Mouse (Mus musculus) limb, embryonic 14.5 days (tissue): ENCODE data around the gene Gm45837. TPM values are rescaled to one million over a fixed set of nuclear protein-coding genes. Genes with fewer than 3 reads are reported as not detected.
A peak's percentile ranks its signal among the peaks of the same experiment; 100 is the strongest.

Experiments used
- ATAC-seq: fragments of 200-750 bp; cut with Nextera tagmentation; 2 replicates; pipeline ENCODE4 v1.8.0; 2017; ENCODE audit warnings: low read depth, moderate number of reproducible peaks, moderate TSS enrichment; ENCODE audit not compliant: low FRiP score
- DNase-seq: peaks from one replicate; pipeline ENCODE4 v3.0.0-alpha.2; 2015; ENCODE audit warnings: low spot score
- H3K27ac ChIP-seq: fragments of 300-500 bp; sonication (generic); replicated peaks from 2 replicates; pipeline ENCODE4 v1.5.1; 2014; ENCODE audit warnings: low read depth, mild to moderate bottlenecking, low read length, moderate library complexity, mixed read lengths
- H3K27me3 ChIP-seq: fragments of 300-500 bp; sonication (generic); 2 replicates; pipeline ENCODE4 v1.6.1; 2014; ENCODE audit warnings: low read length, mixed read lengths; ENCODE audit not compliant: control insufficient read depth, insufficient read depth
- H3K36me3 ChIP-seq: fragments of 300-500 bp; sonication (generic); 2 replicates; pipeline ENCODE4 v1.6.1; 2014; ENCODE audit warnings: mild to moderate bottlenecking, low read length, moderate library complexity, mixed read lengths; ENCODE audit not compliant: control insufficient read depth, insufficient read depth
- H3K4me1 ChIP-seq: fragments of 300-500 bp; sonication (generic); 2 replicates; pipeline ENCODE4 v1.6.1; 2014; ENCODE audit warnings: antibody characterized with exemption, low read length, mixed read lengths; ENCODE audit not compliant: control insufficient read depth, insufficient read depth
- H3K4me2 ChIP-seq: fragments of 300-500 bp; sonication (generic); replicated peaks from 2 replicates; pipeline ENCODE4 v1.6.1; 2014; ENCODE audit warnings: low read depth, mild to moderate bottlenecking, low read length, moderate library complexity; ENCODE audit not compliant: severe bottlenecking
- H3K4me3 ChIP-seq: fragments of 300-500 bp; sonication (generic); replicated peaks from 2 replicates; pipeline ENCODE4 v1.5.1; 2014; ENCODE audit warnings: low read length
- H3K9ac ChIP-seq: fragments of 300-500 bp; sonication (generic); 2 replicates; pipeline ENCODE4 v1.6.1; 2014; ENCODE audit warnings: mild to moderate bottlenecking, low read depth, low read length, moderate library complexity; ENCODE audit not compliant: severe bottlenecking
- H3K9me3 ChIP-seq: fragments of 300-500 bp; sonication (generic); 2 replicates; pipeline ENCODE4 v1.6.1; 2016; ENCODE audit warnings: low read length; ENCODE audit not compliant: control insufficient read depth
- POLR2A ChIP-seq: fragments of 200-500 bp; IDR thresholded peaks from 2 replicates; pipeline ENCODE4 v1.8.0; 2012; ENCODE audit warnings: inconsistent platforms, mild to moderate bottlenecking, moderate library complexity, borderline replicate concordance; ENCODE audit not compliant: insufficient read depth, insufficient read length; ENCODE audit errors: extremely low read depth
- WGBS: fragments of 180-500 bp; shearing (Covaris S2); extraction: QIAGEN DNeasy Blood & Tissue Kit; methylation state at CpG from one replicate; pipeline ENCODE4 v1.1.7; 2014; 5-methylcytosine and 5-hydroxymethylcytosine counted together
- polyA plus RNA-seq, 2 experiments: library from polyadenylated mRNA; depleted of rRNA in 1 of 2; stranded (reverse) in 1 of 2; unstranded in 1 of 2; fragments of >200 nt; fragmentation: Nextera tagmentation in 1 of 2; extraction: Ambion mirVana in 1 of 2; gene quantifications; 2 replicates each; pipeline versions ENCODE4 v1.2.1 to v1.2.3; 2012 to 2014

The Gm45837 gene
- polyA plus RNA-seq, 2 experiments, result 0.41 to 7.5 TPM

DNA sequence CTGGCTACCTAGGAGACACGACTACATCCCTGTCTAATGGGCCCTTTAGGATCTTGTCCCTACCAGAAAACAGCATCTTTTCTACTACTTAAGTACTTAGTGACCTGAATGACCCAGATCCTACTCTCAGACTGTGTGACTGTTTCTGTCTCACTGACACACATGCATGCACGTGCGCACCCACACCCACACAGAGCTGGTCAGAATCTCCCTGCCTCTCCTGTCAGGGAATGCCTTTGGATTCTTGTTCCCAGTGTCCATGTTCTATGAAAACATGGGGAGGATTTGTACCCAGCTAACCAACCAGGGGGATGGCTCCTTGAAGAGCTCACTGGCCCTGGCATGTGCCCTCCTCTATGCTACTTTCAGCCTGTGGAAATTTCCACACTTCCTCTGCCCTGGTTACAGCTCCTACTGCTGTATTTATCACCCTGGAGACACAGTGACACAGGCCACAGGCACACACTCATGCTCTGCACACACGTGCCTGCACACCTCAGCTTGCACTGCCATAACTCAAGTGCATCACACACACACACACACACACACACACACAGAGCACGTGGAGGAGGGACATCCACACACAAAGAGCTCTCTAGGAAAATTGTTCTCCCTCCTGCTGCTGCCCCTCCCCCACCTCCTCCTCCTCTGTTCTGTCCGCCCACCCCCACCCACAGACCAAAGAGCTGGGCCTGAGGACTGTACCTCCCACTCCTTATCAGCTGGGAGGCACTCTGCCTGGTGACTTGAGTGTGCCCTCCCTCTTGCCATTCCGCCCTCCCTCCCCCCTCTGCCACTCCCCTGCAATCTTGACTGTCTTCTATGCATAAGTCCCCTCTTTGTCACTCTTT is 4.2 kb downstream of the Gm45837 start:
- DNase-seq (no peak), ATAC-seq (no peak)
- H3K27me3 ChIP-seq, result no peaks in the 10 kb centered on the region
- H3K4me2 ChIP-seq, result no peak overlapping the region
- 37% methylated on average over 7 of the region's 7 CpGs for WGBS
- H3K4me1 ChIP-seq, result 0 out of 2 replicates have a peak, but pooled peaks cover 5% of the 10 kb centered on the region
- no peak overlapping the region for H3K27ac ChIP-seq
- no peak for TF ChIP-seq POLR2A
- H3K9me3 ChIP-seq, result no peaks in the 10 kb centered on the region
- H3K4me3 ChIP-seq, result no peak overlapping the region
- H3K36me3 ChIP-seq, result peaks cover 18% of the 10 kb centered on the region
- peak overlapping the region; percentile 21; the same call in 1 of the 2 replicates for H3K9ac ChIP-seq

DNA sequence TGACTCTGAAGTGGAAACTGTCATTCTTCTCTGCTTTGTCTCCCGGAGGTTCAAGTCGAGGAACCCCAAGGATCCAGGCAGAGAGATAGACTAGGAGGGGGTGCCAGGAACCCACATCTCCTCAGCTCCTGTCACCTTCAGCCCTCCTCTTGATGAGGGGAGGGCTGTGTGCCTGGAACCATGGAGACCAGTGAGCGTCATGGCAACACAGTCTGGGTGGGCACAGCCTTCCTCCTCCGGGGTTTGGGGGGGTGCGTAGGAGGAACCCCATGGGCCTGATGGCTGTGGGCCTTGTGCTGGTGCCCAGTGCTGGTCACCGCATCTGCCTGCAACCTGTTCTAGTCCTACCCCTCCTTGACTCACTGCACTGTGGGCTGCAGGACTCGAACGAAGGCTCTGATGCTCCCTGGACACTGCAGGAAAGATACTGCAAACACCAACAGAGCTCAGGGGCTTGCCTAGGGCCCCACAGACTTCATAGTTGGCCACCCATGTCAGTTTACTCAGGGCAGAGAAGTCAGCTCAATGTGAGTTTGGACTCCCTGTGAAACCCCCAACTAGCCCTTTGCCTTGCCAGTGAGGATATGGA is 4.9 kb downstream of the Gm45837 start:
- DNase-seq (no peak), ATAC-seq (no peak)
- no peaks in the 10 kb centered on the region for H3K9me3 ChIP-seq
- no peaks in the 10 kb centered on the region for H3K27me3 ChIP-seq
- 0 out of 2 replicates have a peak, but pooled peaks cover 5% of the 10 kb centered on the region for H3K4me1 ChIP-seq
- TF ChIP-seq POLR2A, result no peak
- H3K4me3 ChIP-seq, result no peak overlapping the region
- H3K9ac ChIP-seq, result 0 out of 2 replicates have a peak overlapping the region, but pooled peaks have one; percentile 21
- 35% methylated on average over 8 of the region's 8 CpGs for WGBS
- H3K27ac ChIP-seq, result no peak overlapping the region
- peaks cover 18% of the 10 kb centered on the region for H3K36me3 ChIP-seq
- no peak overlapping the region for H3K4me2 ChIP-seq

DNA sequence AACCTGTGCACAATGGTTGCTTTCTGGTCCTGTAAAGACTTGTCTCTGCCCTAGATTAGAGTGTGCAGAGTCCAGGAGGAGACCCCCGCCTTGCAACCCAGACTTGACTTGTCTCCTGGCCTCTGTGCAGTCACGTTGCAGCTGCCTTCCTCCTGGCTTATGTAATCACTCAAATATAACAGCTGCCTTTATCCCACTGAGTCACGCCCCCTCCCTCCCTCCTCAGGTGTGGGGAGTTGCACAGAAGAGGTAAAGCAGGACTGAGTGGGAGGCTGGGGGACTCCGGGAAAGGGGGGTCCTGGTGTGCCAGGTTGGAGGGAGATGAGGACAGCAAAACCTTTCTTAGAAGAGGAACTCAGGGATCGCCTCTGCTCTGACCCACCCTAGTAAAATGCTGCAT is 5.7 kb downstream of the Gm45837 start:
- no peak for TF ChIP-seq POLR2A
- ATAC-seq, result peak; percentile 16; the same call in 1 of the 2 replicates

DNA sequence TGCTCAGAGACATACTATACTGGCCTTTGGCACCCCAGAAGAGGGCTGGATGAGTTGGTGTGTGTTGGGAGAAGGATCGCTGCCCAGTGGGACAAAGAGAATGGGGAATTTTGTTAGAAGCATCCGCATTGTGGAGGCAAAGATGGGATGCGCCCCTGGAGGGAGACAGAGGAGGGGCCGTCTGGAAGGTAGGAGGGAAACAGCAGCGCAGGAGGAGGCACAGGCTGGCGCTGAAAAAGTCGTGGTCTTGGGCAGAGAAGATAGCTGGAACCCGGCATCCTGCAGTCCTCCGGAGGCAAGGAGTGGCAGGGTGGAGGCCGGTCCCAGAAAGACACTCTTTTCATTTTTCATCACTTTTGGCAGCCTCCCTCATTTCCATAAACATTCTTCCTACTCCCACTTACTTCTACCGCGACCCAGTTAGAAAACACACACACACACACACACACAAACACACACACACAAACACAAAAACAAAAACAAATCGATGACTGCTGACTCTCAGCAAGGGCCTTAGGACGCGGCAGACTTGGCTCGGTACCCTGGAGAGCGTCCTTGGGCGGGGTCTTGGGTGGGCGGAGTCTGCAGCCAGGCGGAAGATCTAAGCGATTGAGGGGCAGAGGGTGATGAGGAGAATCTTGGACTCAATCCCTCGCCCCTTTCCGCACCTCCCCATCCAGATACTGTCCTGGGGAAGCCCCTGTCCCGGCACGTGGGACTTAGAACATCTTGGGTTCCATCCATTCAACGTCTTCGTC is 8.5 kb downstream of the Gm45837 start:
- DNase-seq, result no peak
- H3K27me3 ChIP-seq, result no peaks in the 10 kb centered on the region
- H3K9me3 ChIP-seq, result no peaks in the 10 kb centered on the region
- H3K4me1 ChIP-seq, result 0 out of 2 replicates have a peak, but pooled peaks cover 5% of the 10 kb centered on the region
- no peak for ATAC-seq
- no peak for TF ChIP-seq POLR2A
- no peak overlapping the region for H3K27ac ChIP-seq
- H3K36me3 ChIP-seq, result peaks cover 3% of the 10 kb centered on the region; the same call in 1 of the 2 replicates
- H3K4me2 ChIP-seq, result no peak overlapping the region
- WGBS, result 6% methylated on average over 27 of the region's 27 CpGs
- no peak overlapping the region for H3K9ac ChIP-seq
- no peak overlapping the region for H3K4me3 ChIP-seq

More for the DNA sequence above, 5.7 kb downstream of the Gm45837 start:
- no peak overlapping the region for H3K4me3 ChIP-seq
- no peaks in the 10 kb centered on the region for H3K9me3 ChIP-seq
- H3K27ac ChIP-seq, result no peak overlapping the region
- no peak for DNase-seq
- H3K4me2 ChIP-seq, result no peak overlapping the region
- H3K9ac ChIP-seq, result no peak overlapping the region
- H3K36me3 ChIP-seq, result peaks cover 14% of the 10 kb centered on the region
- H3K4me1 ChIP-seq, result 0 out of 2 replicates have a peak, but pooled peaks cover 5% of the 10 kb centered on the region
- H3K27me3 ChIP-seq, result no peaks in the 10 kb centered on the region
- 46% methylated on average over 5 of the region's 5 CpGs for WGBS

DNA sequence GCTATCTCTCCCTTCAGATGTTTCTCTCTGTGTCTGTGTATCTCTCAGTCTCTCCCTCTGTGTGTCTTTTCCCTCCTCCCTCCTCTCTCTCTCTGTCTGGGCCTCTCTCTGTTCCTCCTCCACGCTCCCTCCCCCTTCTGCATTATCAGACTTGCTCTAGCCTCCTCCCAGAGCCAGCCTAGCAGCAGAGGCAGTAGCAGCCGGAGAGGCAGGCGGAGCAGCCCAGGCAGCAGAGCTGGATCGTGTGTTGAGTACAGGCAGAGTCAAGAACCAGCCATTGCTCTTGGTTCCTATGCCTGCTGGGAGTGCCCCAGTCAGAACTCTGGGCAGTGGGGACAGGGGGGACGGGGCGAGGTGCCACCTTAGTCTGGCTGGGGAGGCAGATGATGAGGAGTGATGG is 10.8 kb downstream of the Gm45837 start, which contains the start of gene Pde2a:
Pde2a (plus strand) TSS at position 163 of the 400 bp plus-strand sequence.
- no peaks in the 10 kb centered on the region for H3K36me3 ChIP-seq
- WGBS, result 23% methylated on average over 6 of the region's 6 CpGs

More for the DNA sequence above, 10.8 kb downstream of the Gm45837 start, which contains the start of gene Pde2a:
- no peak within 1 kb of the TSS for H3K4me3 ChIP-seq
- H3K27me3 ChIP-seq, result no peaks in the 10 kb centered on the region
- no peak within 1 kb of the TSS for H3K9ac ChIP-seq
- H3K4me1 ChIP-seq, result 0 out of 2 replicates have a peak, but pooled peaks cover 1% of the 10 kb centered on the region
- no peak for TF ChIP-seq POLR2A
- H3K9me3 ChIP-seq, result no peaks in the 10 kb centered on the region
- H3K27ac ChIP-seq, result no peak within 1 kb of the TSS
- ATAC-seq, result no peak
- H3K4me2 ChIP-seq, result no peak within 1 kb of the TSS
- no peak for DNase-seq
